Mouse (Mus musculus) spleen, adult 2 months (tissue): ENCODE measurements around the gene Klhl36.

Experiments
- CTCF ChIP-seq: fragments of 200-500 bp; IDR thresholded peaks from 2 replicates; pipeline ENCODE4 v1.5.1; 2011; ENCODE audit warnings: mild to moderate bottlenecking, inconsistent platforms; ENCODE audit not compliant: insufficient read depth, insufficient read length, insufficient replicate concordance; ENCODE audit errors: extremely low read depth
- POLR2A ChIP-seq: fragments of 200-500 bp; IDR thresholded peaks from 2 replicates; pipeline ENCODE4 v1.6.1; 2011; ENCODE audit warnings: low read depth, low read length, inconsistent platforms

GRCm38 (mm10) chr8:119829870-119830580 lies 32.0 kb upstream of the Klhl36 start:
- TF ChIP-seq CTCF = no peak
- TF ChIP-seq POLR2A = no peak
